Comparison of ENCODE assay signal across 13 mouse cellular contexts in genomic region chr4:139116356-139117063, GRCm38 (mm10). TPM values are rescaled to one million over a fixed set of nuclear protein-coding genes. Genes with fewer than 3 reads are reported as not detected.
DNase-seq lines count a peak whose midpoint lies in the region; ATAC-seq lines count a peak whose summit lies in the region.
"Had no signal": no experiment of that assay in that cellular context is flagged by ENCODE, and none has a peak within 500 bp of the region (broad histone marks: within the 10 kb centered on the region; RNA-seq: fewer than 3 reads in every experiment).

No protein-coding gene starts in this region.

- DNase-seq in kidney, adult 18-20 months: peak; percentile 33
- peak; percentile 52 for DNase-seq in kidney, postnatal 14 days
- peak; percentile 38 for DNase-seq in retina, embryonic 14.5 days (ENCODE audit: low spot score)
- DNase-seq in frontal cortex, postnatal 10 days (ENCODE audit: low spot score in 2 of 2): no peak
- no peak for DNase-seq in natural killer cell, adult 2 months (ENCODE audit: low spot score in 2 of 2)
- no peak for DNase-seq in spleen, postnatal 10 days (ENCODE audit: low spot score in 2 of 2)
- DNase-seq: cerebellum, adult 11 months had no signal

- no peaks in the 10 kb centered on the region for H3K27me3 ChIP-seq in kidney, embryonic 14.5 days (ENCODE audit: control insufficient read depth, insufficient read depth, low read length)
- no peaks in the 10 kb centered on the region for H3K27me3 ChIP-seq in forebrain, embryonic 12.5 days
- H3K27me3 ChIP-seq: CH12.LX; limb, embryonic 12.5 days; neural tube, embryonic 13.5 days had no signal

- no peak overlapping the region for H3K27ac ChIP-seq in kidney, embryonic 14.5 days (ENCODE audit: low read depth, low read length)
- H3K27ac ChIP-seq in forebrain, embryonic 12.5 days: 0 out of 2 replicates have a peak overlapping the region, but pooled peaks have one; percentile 6
- H3K27ac ChIP-seq: limb, embryonic 12.5 days; neural tube, embryonic 13.5 days had no signal

- no peak overlapping the region for H3K9ac ChIP-seq in kidney, embryonic 14.5 days (ENCODE audit: low read depth, low read length)
- no peak overlapping the region for H3K9ac ChIP-seq in forebrain, embryonic 12.5 days
- H3K9ac ChIP-seq: limb, embryonic 12.5 days; neural tube, embryonic 13.5 days had no signal

- H3K4me2 ChIP-seq in kidney, embryonic 14.5 days (replicated peaks; ENCODE audit: low read depth, low read length): no peak overlapping the region
- H3K4me2 ChIP-seq in forebrain, embryonic 12.5 days: no peak overlapping the region
- H3K4me2 ChIP-seq: limb, embryonic 12.5 days; neural tube, embryonic 13.5 days had no signal

- H3K4me1 ChIP-seq in kidney, embryonic 14.5 days (ENCODE audit: control insufficient read depth, insufficient read depth, low read length): peaks cover 18% of the 10 kb centered on the region
- peaks cover 17% of the 10 kb centered on the region for H3K4me1 ChIP-seq in forebrain, embryonic 12.5 days

- WGBS in kidney, embryonic 14.5 days: 84% methylated on average over 3 of the region's 3 CpGs
- 72% methylated on average over 3 of the region's 3 CpGs for WGBS in forebrain, embryonic 12.5 days

- no peak overlapping the region for H3K4me3 ChIP-seq in kidney, embryonic 14.5 days (ENCODE audit: low read length)
- no peak overlapping the region for H3K4me3 ChIP-seq in forebrain, embryonic 12.5 days (replicated peaks)
- H3K4me3 ChIP-seq: erythroblast, embryonic 14.5 days; limb, embryonic 12.5 days; neural tube, embryonic 13.5 days had no signal

- no peak; the same call in 1 of the 2 replicates for ATAC-seq in kidney, embryonic 14.5 days (ENCODE audit: low FRiP score, low TSS enrichment)
- ATAC-seq in forebrain, embryonic 12.5 days (ENCODE audit: low FRiP score): no peak

- no peaks in the 10 kb centered on the region for H3K36me3 ChIP-seq in kidney, embryonic 14.5 days (ENCODE audit: control insufficient read depth, insufficient read depth, low read length)
- no peaks in the 10 kb centered on the region for H3K36me3 ChIP-seq in forebrain, embryonic 12.5 days (replicated peaks)
- H3K36me3 ChIP-seq: limb, embryonic 12.5 days; neural tube, embryonic 13.5 days had no signal

- no peaks in the 10 kb centered on the region for H3K9me3 ChIP-seq in kidney, embryonic 14.5 days (ENCODE audit: control insufficient read depth, low read length)
- H3K9me3 ChIP-seq in forebrain, embryonic 12.5 days: no peaks in the 10 kb centered on the region
- H3K9me3 ChIP-seq: limb, embryonic 12.5 days; neural tube, embryonic 13.5 days had no signal

RNA-seq across cellular contexts. Expression of gene Minos1, which starts 14.4 kb away (rescaled TPM):
- 509 and 677 TPM in 2 replicates for polyA plus RNA-seq in kidney, embryonic 14.5 days (2014; fragmentation: Nextera tagmentation; extraction: Ambion mirVana)
- polyA plus RNA-seq in forebrain, embryonic 12.5 days (2016; fragmentation: Nextera tagmentation; extraction: Ambion mirVana): 416 and 438 TPM in 2 replicates

RNA-seq across cellular contexts. Expression of gene Nbl1, which starts 23.7 kb away (rescaled TPM):
- polyA plus RNA-seq in kidney, embryonic 14.5 days (2014; fragmentation: Nextera tagmentation; extraction: Ambion mirVana): 15.5 and 22.3 TPM in 2 replicates
- 22.5 and 26.7 TPM in 2 replicates for polyA plus RNA-seq in forebrain, embryonic 12.5 days (2016; fragmentation: Nextera tagmentation; extraction: Ambion mirVana)

RNA-seq across cellular contexts. Expression of gene Htr6, which starts 41.1 kb away (rescaled TPM):
- polyA plus RNA-seq in kidney, embryonic 14.5 days (2014; fragmentation: Nextera tagmentation; extraction: Ambion mirVana): 0.10 and 0.12 TPM in 2 replicates
- polyA plus RNA-seq in forebrain, embryonic 12.5 days (2016; fragmentation: Nextera tagmentation; extraction: Ambion mirVana): 0.18 TPM in 1 of 2 replicates, not detected in the other
- polyA plus RNA-seq: erythroblast, embryonic 14.5 days had no signal

Comparison
In these comparisons a context has a peak if more than half of its experiments do, and no peak if none do; other contexts are left out.
1. DNase-seq: peak in kidney, adult 18-20 months (single experiment), kidney, postnatal 14 days (single experiment) and retina, embryonic 14.5 days (single experiment); none in frontal cortex, postnatal 10 days (0 of 2), natural killer cell, adult 2 months (0 of 2) and spleen, postnatal 10 days (0 of 2).